Mouse (Mus musculus): ENCODE measurements around the gene Scube3.

GRCm38 (mm10) chr17:28144241-28144640 lies 2.3 kb downstream of the Scube3 start:
- TF ChIP-seq GATA1 (IDR thresholded peaks at IDR 0.05; ENCODE audit: low read length) (no peak), TAL1 (IDR thresholded peaks at IDR 0.05; ENCODE audit: low read length) (no peak)

Measured in erythroblast, embryonic 14.5 days (primary cell).